Mouse (Mus musculus): Measurements from ENCODE around the gene Prelid3b.

The Prelid3b gene

GRCm38 (mm10) chr2:174463370-174463769 lies 9.5 kb downstream of the Prelid3b start:
- DNase-seq (ENCODE audit: extremely low read depth, low read depth), result no peak

- no peak for DNase-seq (ENCODE audit: extremely low read depth, low read depth)
Measured at GRCm38 (mm10) chr2:174459365-174459764, 13.5 kb downstream of the Prelid3b start.

- peak; percentile 91 for DNase-seq (ENCODE audit: extremely low read depth, low read depth)
Measured at GRCm38 (mm10) chr2:174453681-174454080, 19.2 kb downstream of the Prelid3b start.

GRCm38 (mm10) chr2:174450353-174450752 lies 22.5 kb downstream of the Prelid3b start, which contains the start of gene Tubb1:
Gene Tubb1 (plus strand): TSS chr2:174450695.
- DNase-seq (ENCODE audit: extremely low read depth, low read depth), result no peak

- DNase-seq (ENCODE audit: extremely low read depth, low read depth), result no peak
Measured at GRCm38 (mm10) chr2:174448405-174448804, 24.5 kb downstream of the Prelid3b start.

- no peak for DNase-seq (ENCODE audit: extremely low read depth, low read depth)
Measured at GRCm38 (mm10) chr2:174446905-174447304, 26.0 kb downstream of the Prelid3b start.

GRCm38 (mm10) chr2:174446492-174446891 lies 26.4 kb downstream of the Prelid3b start:
- no peak for DNase-seq (ENCODE audit: extremely low read depth, low read depth)

- no peak for DNase-seq (ENCODE audit: extremely low read depth, low read depth)
Measured at GRCm38 (mm10) chr2:174445018-174445417, 27.9 kb downstream of the Prelid3b start.

- no peak for DNase-seq (ENCODE audit: extremely low read depth, low read depth)
Measured at GRCm38 (mm10) chr2:174444359-174444758, 28.5 kb downstream of the Prelid3b start.

- no peak for DNase-seq (ENCODE audit: extremely low read depth, low read depth)
Measured at GRCm38 (mm10) chr2:174443046-174443445, 29.8 kb downstream of the Prelid3b start.

- no peak for DNase-seq (ENCODE audit: extremely low read depth, low read depth)
Measured at GRCm38 (mm10) chr2:174442460-174442859, 30.4 kb downstream of the Prelid3b start.

GRCm38 (mm10) chr2:174441898-174442297 lies 31.0 kb downstream of the Prelid3b start:
- DNase-seq (ENCODE audit: extremely low read depth, low read depth), result no peak

GRCm38 (mm10) chr2:174439961-174440360 lies 32.9 kb downstream of the Prelid3b start:
- DNase-seq (ENCODE audit: extremely low read depth, low read depth), result no peak

- no peak for DNase-seq (ENCODE audit: extremely low read depth, low read depth)
Measured at GRCm38 (mm10) chr2:174439450-174439838, 33.4 kb downstream of the Prelid3b start.

GRCm38 (mm10) chr2:174438737-174439449 lies 34.0 kb downstream of the Prelid3b start, which contains the start of gene Ctsz:
Gene Ctsz (minus strand): TSS chr2:174439039.
- no peak for DNase-seq (ENCODE audit: extremely low read depth, low read depth)

GRCm38 (mm10) chr2:174438181-174438580 lies 34.7 kb downstream of the Prelid3b start:
- no peak for DNase-seq (ENCODE audit: extremely low read depth, low read depth)

GRCm38 (mm10) chr2:174437697-174437982 lies 35.2 kb downstream of the Prelid3b start:
- no peak for DNase-seq (ENCODE audit: extremely low read depth, low read depth)

- peak; percentile 54 for DNase-seq (ENCODE audit: extremely low read depth, low read depth)
Measured at GRCm38 (mm10) chr2:174436916-174437696, 35.8 kb downstream of the Prelid3b start.

- peak; percentile 88 for DNase-seq (ENCODE audit: extremely low read depth, low read depth)
Measured at GRCm38 (mm10) chr2:174436076-174436701, 36.7 kb downstream of the Prelid3b start.

- no peak for DNase-seq (ENCODE audit: extremely low read depth, low read depth)
Measured at GRCm38 (mm10) chr2:174434943-174435342, 37.9 kb downstream of the Prelid3b start.

- DNase-seq (ENCODE audit: extremely low read depth, low read depth), result no peak
Measured at GRCm38 (mm10) chr2:174428996-174429591, 43.8 kb downstream of the Prelid3b start.
